Mouse (Mus musculus) stomach, embryonic 15.5 days (tissue): ENCODE results near the gene Pih1d2. TPM values are rescaled to one million over a fixed set of nuclear protein-coding genes. Genes with fewer than 3 reads are reported as not detected.

Source experiments
- ATAC-seq: fragments of 200-750 bp; cut with Nextera tagmentation; 2 replicates; pipeline ENCODE4 v1.8.0; 2017; ENCODE audit warnings: low read depth, moderate number of reproducible peaks, moderate TSS enrichment; ENCODE audit not compliant: insufficient read depth, low FRiP score
- H3K27ac ChIP-seq: fragments of 300-500 bp; sonication (generic); 2 replicates; pipeline ENCODE4 v1.5.1; 2015; ENCODE audit warnings: mild to moderate bottlenecking, inconsistent platforms
- H3K27me3 ChIP-seq: fragments of 300-500 bp; sonication (generic); replicated peaks from 2 replicates; pipeline ENCODE4 v1.6.1; 2015; ENCODE audit warnings: inconsistent platforms
- H3K36me3 ChIP-seq: fragments of 300-500 bp; sonication (generic); 2 replicates; pipeline ENCODE4 v1.6.1; 2015; ENCODE audit warnings: inconsistent platforms
- H3K4me1 ChIP-seq: fragments of 300-500 bp; sonication (generic); 2 replicates; pipeline ENCODE4 v1.6.1; 2015; ENCODE audit warnings: inconsistent platforms
- H3K4me2 ChIP-seq: fragments of 300-500 bp; sonication (generic); 2 replicates; pipeline ENCODE4 v1.6.1; 2015; ENCODE audit warnings: mild to moderate bottlenecking, inconsistent platforms
- H3K4me3 ChIP-seq: fragments of 300-500 bp; sonication (generic); replicated peaks from 2 replicates; pipeline ENCODE4 v1.5.1; 2015; ENCODE audit warnings: inconsistent platforms
- H3K9ac ChIP-seq: fragments of 300-500 bp; sonication (generic); 2 replicates; pipeline ENCODE4 v1.6.1; 2015; ENCODE audit warnings: inconsistent platforms
- H3K9me3 ChIP-seq: fragments of 300-500 bp; sonication (generic); 2 replicates; pipeline ENCODE4 v1.6.1; 2016; ENCODE audit warnings: inconsistent platforms
- WGBS: fragments of 180-500 bp; shearing (Covaris S2); methylation state at CpG from one replicate; pipeline ENCODE4 v1.1.7; 2015; 5-methylcytosine and 5-hydroxymethylcytosine counted together
- polyA plus RNA-seq: library from polyadenylated mRNA; unstranded; fragments of >200 nt; fragmentation: Nextera tagmentation; extraction: Ambion mirVana; gene quantifications from 2 replicates; pipeline ENCODE4 v1.2.1, GENCODE M21; 2015

Gene Pih1d2
- polyA plus RNA-seq, 1 experiment from 2014 or later: 2.4 TPM

DNA sequence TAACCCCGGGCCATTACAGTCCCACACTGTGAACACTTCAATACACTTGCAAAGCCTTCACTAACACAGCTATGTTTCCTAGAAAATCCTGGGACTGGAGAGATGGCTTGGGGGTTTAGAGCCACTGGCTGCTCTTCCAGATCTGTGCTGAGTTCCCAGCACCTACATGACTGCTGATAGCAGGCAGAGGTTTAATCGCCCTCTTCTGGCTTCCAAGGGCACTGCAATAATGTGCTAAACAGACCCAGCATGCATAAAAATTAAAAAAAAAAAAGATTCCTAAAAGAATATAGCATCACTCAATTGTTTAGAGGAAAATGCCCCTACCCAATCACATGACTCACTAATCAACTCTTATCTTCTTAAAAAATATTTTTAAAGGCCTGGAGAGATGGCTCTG lies 15.9 kb downstream of the Pih1d2 start:
- H3K4me2 ChIP-seq: no peak overlapping the region
- H3K27ac ChIP-seq: no peak overlapping the region
- no peak overlapping the region for H3K9ac ChIP-seq
- WGBS: 61% methylated on average over 2 of the region's 2 CpGs
- no peak overlapping the region for H3K4me3 ChIP-seq
- no peaks in the 10 kb centered on the region for H3K4me1 ChIP-seq
- H3K27me3 ChIP-seq: no peaks in the 10 kb centered on the region
- H3K9me3 ChIP-seq: no peaks in the 10 kb centered on the region
- no peak for ATAC-seq
- peaks cover 7% of the 10 kb centered on the region; the same call in 1 of the 2 replicates for H3K36me3 ChIP-seq

- 91% methylated on average over 11 of the region's 11 CpGs for WGBS
- H3K27ac ChIP-seq: no peak overlapping the region
- H3K9me3 ChIP-seq: no peaks in the 10 kb centered on the region
- ATAC-seq: no peak
- H3K9ac ChIP-seq: no peak overlapping the region
- H3K4me3 ChIP-seq: no peak overlapping the region
- no peaks in the 10 kb centered on the region for H3K27me3 ChIP-seq
- no peaks in the 10 kb centered on the region for H3K4me1 ChIP-seq
- peaks cover 7% of the 10 kb centered on the region; the same call in 1 of the 2 replicates for H3K36me3 ChIP-seq
- H3K4me2 ChIP-seq: no peak overlapping the region
These were observed 17.1 kb downstream of the Pih1d2 start for GRCm38 (mm10) chr9:50634270-50634669.

- H3K9me3 ChIP-seq: no peaks in the 10 kb centered on the region
- ATAC-seq: no peak
- 78% methylated on average over 10 of the region's 10 CpGs for WGBS
- no peak overlapping the region for H3K27ac ChIP-seq
- H3K9ac ChIP-seq: no peak overlapping the region
- no peaks in the 10 kb centered on the region for H3K4me1 ChIP-seq
- no peaks in the 10 kb centered on the region for H3K27me3 ChIP-seq
- no peak overlapping the region for H3K4me3 ChIP-seq
- no peak overlapping the region for H3K4me2 ChIP-seq
- H3K36me3 ChIP-seq: peaks cover 44% of the 10 kb centered on the region
These were observed 29.8 kb downstream of the Pih1d2 start for GRCm38 (mm10) chr9:50646826-50647370.

DNA sequence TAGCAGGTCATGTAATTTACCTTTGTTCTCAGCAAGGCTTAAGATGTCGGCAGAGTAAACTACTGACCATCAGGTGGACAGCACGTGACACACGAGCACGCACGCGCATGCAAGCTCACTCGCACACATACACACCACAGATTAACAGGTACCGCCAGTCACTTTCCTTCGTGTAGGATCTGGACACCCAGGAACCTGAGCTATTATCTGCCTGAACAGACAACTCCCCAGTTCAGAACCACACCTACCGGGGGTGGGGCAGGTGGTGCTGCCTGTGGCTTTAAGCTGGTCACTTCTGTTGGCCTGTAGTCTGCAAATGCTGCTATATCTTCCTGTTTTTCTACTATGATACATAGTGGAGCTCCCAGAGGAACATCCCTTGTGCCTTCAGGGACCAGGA lies 33.4 kb downstream of the Pih1d2 start:
- H3K9ac ChIP-seq: no peak overlapping the region

GRCm38 (mm10) chr9:50658391-50658790 lies 41.3 kb downstream of the Pih1d2 start:
- peak overlapping the region; percentile 85 for H3K4me3 ChIP-seq
- H3K9me3 ChIP-seq: no peaks in the 10 kb centered on the region
- H3K27me3 ChIP-seq: no peaks in the 10 kb centered on the region
- peak overlapping the region; percentile 67 for H3K4me2 ChIP-seq
- 0 out of 2 replicates have a peak, but pooled peaks cover 5% of the 10 kb centered on the region for H3K36me3 ChIP-seq
- H3K4me1 ChIP-seq: peaks cover 8% of the 10 kb centered on the region
- H3K9ac ChIP-seq: peak overlapping the region; percentile 80; the same call in 1 of the 2 replicates
- peak overlapping the region; percentile 16; the same call in 1 of the 2 replicates for H3K27ac ChIP-seq
- no peak for ATAC-seq
- 14% methylated on average over 5 of the region's 5 CpGs for WGBS

More for the DNA sequence above, 33.4 kb downstream of the Pih1d2 start:
- no peak overlapping the region for H3K4me2 ChIP-seq
- H3K27ac ChIP-seq: no peak overlapping the region
- peaks cover 38% of the 10 kb centered on the region for H3K36me3 ChIP-seq
- WGBS: 90% methylated on average over 10 of the region's 10 CpGs
- no peaks in the 10 kb centered on the region for H3K4me1 ChIP-seq
- no peaks in the 10 kb centered on the region for H3K9me3 ChIP-seq
- no peaks in the 10 kb centered on the region for H3K27me3 ChIP-seq
- ATAC-seq: no peak
- no peak overlapping the region for H3K4me3 ChIP-seq

- no peak; the same call in 1 of the 2 replicates for ATAC-seq
- no peaks in the 10 kb centered on the region for H3K9me3 ChIP-seq
- 0 out of 2 replicates have a peak, but pooled peaks cover 3% of the 10 kb centered on the region for H3K36me3 ChIP-seq
- peaks cover 8% of the 10 kb centered on the region for H3K4me1 ChIP-seq
- H3K9ac ChIP-seq: peak overlapping the region; percentile 80
- WGBS: under 1% methylated on average over 28 of the region's 28 CpGs
- H3K4me3 ChIP-seq: peak overlapping the region; percentile 85
- H3K27ac ChIP-seq: peak overlapping the region; percentile 89
- H3K4me2 ChIP-seq: peak overlapping the region; percentile 67
- H3K27me3 ChIP-seq: no peaks in the 10 kb centered on the region
These were observed 41.8 kb downstream of the Pih1d2 start for GRCm38 (mm10) chr9:50658941-50659388.

DNA sequence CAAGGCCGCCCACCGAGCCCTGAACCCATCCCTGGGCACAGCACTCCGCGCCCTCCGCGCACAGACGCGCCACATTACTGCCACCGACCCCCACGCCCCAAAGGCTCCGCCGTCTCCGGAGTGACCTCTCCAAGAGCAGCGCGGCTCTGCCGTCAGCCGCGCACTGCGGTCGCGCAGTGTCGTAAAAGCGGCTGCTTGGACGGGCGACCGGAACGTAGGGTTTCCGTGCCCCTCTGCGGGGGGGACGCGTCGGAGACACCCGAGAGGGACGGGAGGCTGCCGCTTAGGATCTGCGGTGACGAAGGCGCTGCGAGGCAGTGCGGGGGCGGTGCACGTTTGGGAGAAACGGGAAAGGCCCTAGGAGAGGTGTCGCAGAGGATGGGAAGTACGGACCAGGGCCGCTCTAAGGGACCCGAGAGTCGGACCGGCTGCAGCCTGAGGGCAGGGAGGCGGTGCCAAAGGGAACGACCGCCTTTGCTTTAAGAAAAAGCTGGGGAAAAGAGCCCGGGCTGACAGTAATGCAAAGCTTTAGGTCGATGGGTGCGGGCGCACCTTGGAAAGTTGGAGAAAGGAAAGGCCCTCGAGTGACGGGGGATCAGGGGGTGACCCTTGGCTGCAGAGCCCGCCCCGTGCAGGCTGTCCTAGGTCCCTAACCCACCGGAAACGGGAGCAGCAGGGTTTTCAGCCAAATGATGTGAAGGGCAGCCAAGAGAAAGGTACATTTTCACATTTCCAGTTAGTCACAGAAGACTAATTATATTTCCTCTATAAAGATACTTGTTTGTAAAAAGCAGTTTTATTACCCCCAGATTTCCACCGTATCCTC lies 42.5 kb downstream of the Pih1d2 start, which contains the start of gene Dlat:
Gene Dlat, minus strand, starts transcription at position 389 of the 826 bp plus-strand sequence.
- peak within 1 kb of the TSS; percentile 80 for H3K9ac ChIP-seq
- H3K4me2 ChIP-seq: peak within 1 kb of the TSS; percentile 67
- H3K36me3 ChIP-seq: no peaks in the 10 kb centered on the region
- WGBS: under 1% methylated on average over 63 of the region's 63 CpGs
- H3K4me1 ChIP-seq: peaks cover 8% of the 10 kb centered on the region
- H3K27ac ChIP-seq: peak within 1 kb of the TSS; percentile 89
- no peaks in the 10 kb centered on the region for H3K27me3 ChIP-seq
- no peaks in the 10 kb centered on the region for H3K9me3 ChIP-seq
- ATAC-seq: peak; percentile 91
- H3K4me3 ChIP-seq: peak within 1 kb of the TSS; percentile 85

GRCm38 (mm10) chr9:50660431-50660830 lies 43.3 kb downstream of the Pih1d2 start:
- Histone ChIP-seq H3K9me3 (no peaks in the 10 kb centered on the region), H3K4me2 (peak overlapping the region; percentile 67), H3K27ac (no peak overlapping the region), H3K4me1 (peaks cover 8% of the 10 kb centered on the region), H3K27me3 (no peaks in the 10 kb centered on the region), H3K9ac (no peak overlapping the region), H3K4me3 (peak overlapping the region; percentile 85), H3K36me3 (no peaks in the 10 kb centered on the region)
- WGBS: 20% methylated on average over 12 of the region's 12 CpGs
- no peak for ATAC-seq

DNA sequence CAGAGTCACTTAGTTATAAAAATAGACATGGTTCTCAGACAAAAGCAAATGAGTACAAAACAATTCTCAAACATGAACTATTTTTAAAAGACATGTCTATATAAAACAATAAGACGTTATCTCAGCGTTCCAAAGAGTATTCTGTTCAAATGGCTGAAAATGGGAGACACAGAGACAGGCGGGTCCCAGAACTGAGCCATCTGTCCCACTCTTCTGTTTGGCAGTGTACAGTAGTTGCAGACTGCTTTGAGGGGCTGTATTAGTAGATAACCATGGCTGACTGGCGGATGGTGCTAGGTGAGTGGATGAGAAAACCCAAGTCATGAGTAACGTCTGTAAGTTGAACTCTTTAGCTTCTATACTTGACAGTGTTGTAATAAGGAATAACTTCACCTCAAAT lies 47.7 kb downstream of the Pih1d2 start:
- no peaks in the 10 kb centered on the region for H3K4me1 ChIP-seq
- no peak overlapping the region for H3K4me3 ChIP-seq
- peaks cover 2% of the 10 kb centered on the region; the same call in 1 of the 2 replicates for H3K36me3 ChIP-seq
- H3K27ac ChIP-seq: no peak overlapping the region
- H3K27me3 ChIP-seq: no peaks in the 10 kb centered on the region
- no peak for ATAC-seq
- no peaks in the 10 kb centered on the region for H3K9me3 ChIP-seq
- no peak overlapping the region for H3K9ac ChIP-seq
- WGBS: 88% methylated on average over 5 of the region's 5 CpGs
- H3K4me2 ChIP-seq: no peak overlapping the region

DNA sequence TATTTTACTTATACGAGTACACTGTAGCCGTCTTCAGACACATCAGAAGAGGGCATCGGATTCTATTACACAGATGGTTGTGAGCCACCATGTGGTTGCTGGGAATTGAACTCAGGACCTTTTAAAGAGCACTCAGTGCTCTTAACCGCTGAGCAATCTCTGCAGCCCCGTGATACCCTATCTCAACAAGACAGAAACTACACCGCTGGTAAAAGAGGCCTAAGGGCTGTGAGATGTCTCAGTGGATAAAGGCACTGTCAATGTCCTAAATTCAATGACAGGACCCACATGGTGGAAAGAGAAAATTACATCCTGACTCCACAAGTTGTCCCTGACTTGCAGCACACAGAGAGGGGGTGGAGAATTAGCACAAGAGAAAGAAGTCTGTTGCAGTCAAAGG lies 49.3 kb downstream of the Pih1d2 start:
- Histone ChIP-seq H3K36me3 (peaks cover 2% of the 10 kb centered on the region; the same call in 1 of the 2 replicates), H3K27me3 (no peaks in the 10 kb centered on the region), H3K4me1 (no peaks in the 10 kb centered on the region), H3K4me2 (no peak overlapping the region), H3K27ac (no peak overlapping the region), H3K9me3 (no peaks in the 10 kb centered on the region), H3K4me3 (no peak overlapping the region), H3K9ac (no peak overlapping the region)
- WGBS: 84% methylated on average over 6 of the region's 6 CpGs
- ATAC-seq: no peak

DNA sequence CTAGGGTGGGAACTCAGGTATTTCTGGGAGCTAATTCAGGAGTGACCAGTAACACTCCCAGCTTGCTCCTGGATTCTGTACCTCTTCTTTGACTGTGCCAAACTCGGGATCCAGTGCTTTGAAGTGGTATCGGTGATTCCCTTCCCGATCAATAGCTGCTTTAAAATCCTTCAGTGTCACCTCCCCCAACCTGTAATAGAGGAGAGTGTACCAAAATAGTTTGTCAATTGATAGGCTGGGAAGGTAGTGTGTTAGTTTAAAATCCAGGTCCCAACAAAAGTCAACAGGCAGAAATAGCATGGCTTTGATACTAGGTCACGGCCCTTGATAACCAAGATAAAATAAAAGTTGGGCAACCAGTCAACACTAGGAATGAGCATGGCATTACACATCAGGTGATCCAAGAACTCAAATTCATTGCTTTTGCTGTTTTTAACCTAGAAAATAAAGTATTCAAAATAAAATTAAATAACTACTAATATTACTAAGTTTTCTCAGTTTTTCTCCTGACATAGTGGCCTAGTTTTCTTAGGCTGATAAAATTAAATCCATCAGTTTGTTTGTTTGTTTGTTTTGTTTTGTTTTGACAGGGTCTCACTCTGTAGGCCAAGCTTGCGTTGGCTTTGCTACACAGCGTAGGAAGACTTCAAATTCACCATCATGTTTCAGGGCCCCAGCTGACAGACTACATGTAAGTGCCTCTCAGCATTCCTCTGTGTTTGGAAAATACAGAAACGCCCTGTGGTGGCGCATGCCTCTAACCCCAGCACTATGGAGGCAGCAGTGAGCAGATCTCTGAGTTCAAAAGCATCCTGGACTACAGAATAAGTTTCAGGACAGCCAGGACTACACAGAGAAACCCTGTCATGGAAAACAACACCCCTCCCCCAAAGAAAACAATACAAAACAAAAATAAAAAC lies 50.7 kb downstream of the Pih1d2 start:
- no peak overlapping the region for H3K9ac ChIP-seq
- ATAC-seq: 0 out of 2 replicates have a peak, but pooled peaks have one; percentile 22
- no peaks in the 10 kb centered on the region for H3K9me3 ChIP-seq
- H3K4me1 ChIP-seq: no peaks in the 10 kb centered on the region
- 72% methylated on average over 8 of the region's 8 CpGs for WGBS
- H3K27me3 ChIP-seq: no peaks in the 10 kb centered on the region
- no peak overlapping the region for H3K27ac ChIP-seq
- H3K36me3 ChIP-seq: peaks cover 2% of the 10 kb centered on the region; the same call in 1 of the 2 replicates
- no peak overlapping the region for H3K4me3 ChIP-seq
- H3K4me2 ChIP-seq: no peak overlapping the region
